Mouse (Mus musculus): ENCODE data around the gene Ldlrad3. TPM values are rescaled to one million over a fixed set of nuclear protein-coding genes. Genes with fewer than 3 reads are reported as not detected.

The Ldlrad3 gene
- polyA plus RNA-seq, 1 experiment from 2014 or later: 18.1 TPM

DNA sequence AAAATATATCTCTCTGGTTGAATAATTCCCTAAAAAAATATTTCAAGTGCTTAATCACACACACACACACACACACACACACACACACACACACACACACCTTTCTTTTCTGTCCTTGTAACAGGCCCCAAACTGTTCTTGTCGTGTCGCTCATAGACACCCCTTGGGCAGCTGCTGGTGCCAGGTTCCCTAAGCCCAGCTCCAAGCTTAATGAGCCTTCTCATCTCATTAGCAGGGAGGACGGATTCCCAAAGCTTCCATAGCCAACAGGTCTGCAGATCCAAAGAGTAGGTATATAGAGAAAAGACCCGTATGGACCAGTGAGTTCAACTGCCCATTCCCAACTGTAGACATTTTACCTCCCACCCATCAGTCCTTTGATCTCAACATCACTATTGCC is 13.7 kb downstream of the Ldlrad3 start:
- ATAC-seq (0 out of 2 replicates have a peak, but pooled peaks have one; percentile 15), DNase-seq (ENCODE audit: low spot score) (peak; percentile 53)
- H3K27ac ChIP-seq (ENCODE audit: low read depth, low read length): no peak overlapping the region
- H3K4me2 ChIP-seq (ENCODE audit: low read length): no peak overlapping the region
- no peaks in the 10 kb centered on the region for H3K27me3 ChIP-seq (replicated peaks; ENCODE audit: control insufficient read depth, insufficient read depth, low read length)
- H3K4me3 ChIP-seq (ENCODE audit: low read depth, low read length): no peak overlapping the region
- no peaks in the 10 kb centered on the region for H3K9me3 ChIP-seq (replicated peaks; ENCODE audit: control insufficient read depth, low read length)
- H3K4me1 ChIP-seq (ENCODE audit: control insufficient read depth, insufficient read depth, low read length): no peaks in the 10 kb centered on the region
- H3K9ac ChIP-seq (ENCODE audit: low read length): no peak overlapping the region
- WGBS: 51% methylated on average over 4 of the region's 4 CpGs
- H3K36me3 ChIP-seq (ENCODE audit: control insufficient read depth, insufficient read depth, low read length): no peaks in the 10 kb centered on the region

DNA sequence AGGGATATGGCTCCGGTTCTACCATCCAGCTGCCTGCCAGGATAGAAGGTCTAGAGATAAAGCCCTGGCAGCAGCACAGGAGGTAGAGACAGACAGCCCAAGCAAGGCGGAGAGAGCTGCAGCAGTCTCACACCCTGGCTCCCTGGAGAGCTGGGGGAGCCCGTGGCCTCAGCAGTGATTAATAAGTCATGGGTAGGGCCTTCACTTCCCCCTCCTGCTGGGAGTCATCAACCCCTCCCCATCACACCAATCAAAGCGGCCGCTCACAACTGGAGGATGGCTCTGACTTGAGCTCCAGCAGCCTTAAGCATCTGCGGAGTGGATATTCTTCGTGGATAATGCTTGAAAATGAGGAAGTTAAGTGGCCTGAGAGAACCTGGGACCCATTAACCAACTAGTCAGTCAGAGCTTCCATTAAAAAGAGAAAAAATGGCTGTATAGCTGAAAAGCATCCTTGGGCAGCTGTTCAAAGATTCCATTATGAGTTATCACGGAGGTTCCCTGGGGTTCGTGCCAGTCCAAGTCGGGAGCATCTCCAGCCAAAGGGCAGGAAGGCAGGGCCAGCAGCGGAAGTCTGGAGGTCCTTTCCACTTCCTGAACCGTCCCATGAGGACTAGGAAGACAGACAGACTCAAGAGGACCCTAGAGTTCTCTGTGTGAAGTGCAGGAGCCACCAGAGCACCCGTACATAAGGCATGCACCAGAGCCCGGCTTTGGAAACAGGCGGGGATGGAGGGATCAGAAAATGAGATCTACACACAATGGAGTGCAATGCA is 19.4 kb downstream of the Ldlrad3 start:
- 64% methylated on average over 15 of the region's 15 CpGs for WGBS
- no peaks in the 10 kb centered on the region for H3K9me3 ChIP-seq (replicated peaks; ENCODE audit: control insufficient read depth, low read length)
- H3K27me3 ChIP-seq (replicated peaks; ENCODE audit: control insufficient read depth, insufficient read depth, low read length): no peaks in the 10 kb centered on the region
- no peak overlapping the region for H3K4me3 ChIP-seq (ENCODE audit: low read depth, low read length)
- no peak overlapping the region for H3K9ac ChIP-seq (ENCODE audit: low read length)
- ATAC-seq: peak; percentile 42; the same call in 1 of the 2 replicates
- no peak overlapping the region for H3K4me2 ChIP-seq (ENCODE audit: low read length)
- no peak overlapping the region for H3K27ac ChIP-seq (ENCODE audit: low read depth, low read length)
- DNase-seq (ENCODE audit: low spot score): no peak
- H3K4me1 ChIP-seq (ENCODE audit: control insufficient read depth, insufficient read depth, low read length): peaks cover 4% of the 10 kb centered on the region; the same call in 1 of the 2 replicates
- H3K36me3 ChIP-seq (ENCODE audit: control insufficient read depth, insufficient read depth, low read length): no peaks in the 10 kb centered on the region

DNA sequence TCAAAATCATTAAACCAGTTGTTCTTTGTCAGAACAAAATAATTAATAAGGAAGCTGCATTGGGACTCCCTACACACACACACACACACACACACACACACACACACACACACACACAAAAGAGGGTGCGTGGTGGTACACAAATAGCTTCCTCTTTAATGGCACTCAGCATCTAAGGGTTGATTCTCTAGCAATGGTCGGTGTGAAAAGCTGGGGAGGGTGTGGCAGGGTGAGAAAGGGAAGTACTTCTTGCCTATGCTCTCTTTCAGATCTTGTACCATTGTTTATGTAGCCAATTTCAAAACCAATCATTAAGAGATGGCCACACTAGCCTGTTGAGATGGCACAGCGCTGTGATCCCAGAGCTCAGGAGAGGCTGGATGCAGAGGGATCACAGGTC is 23.1 kb downstream of the Ldlrad3 start:
- no peak overlapping the region for H3K27ac ChIP-seq (ENCODE audit: low read depth, low read length)
- DNase-seq (ENCODE audit: low spot score) (no peak), ATAC-seq (no peak)
- H3K9me3 ChIP-seq (replicated peaks; ENCODE audit: control insufficient read depth, low read length): no peaks in the 10 kb centered on the region
- H3K36me3 ChIP-seq (ENCODE audit: control insufficient read depth, insufficient read depth, low read length): no peaks in the 10 kb centered on the region
- 76% methylated on average over 3 of the region's 3 CpGs for WGBS
- H3K27me3 ChIP-seq (replicated peaks; ENCODE audit: control insufficient read depth, insufficient read depth, low read length): no peaks in the 10 kb centered on the region
- H3K4me2 ChIP-seq (ENCODE audit: low read length): no peak overlapping the region
- no peak overlapping the region for H3K4me3 ChIP-seq (ENCODE audit: low read depth, low read length)
- peaks cover 4% of the 10 kb centered on the region; the same call in 1 of the 2 replicates for H3K4me1 ChIP-seq (ENCODE audit: control insufficient read depth, insufficient read depth, low read length)
- H3K9ac ChIP-seq (ENCODE audit: low read length): no peak overlapping the region

DNA sequence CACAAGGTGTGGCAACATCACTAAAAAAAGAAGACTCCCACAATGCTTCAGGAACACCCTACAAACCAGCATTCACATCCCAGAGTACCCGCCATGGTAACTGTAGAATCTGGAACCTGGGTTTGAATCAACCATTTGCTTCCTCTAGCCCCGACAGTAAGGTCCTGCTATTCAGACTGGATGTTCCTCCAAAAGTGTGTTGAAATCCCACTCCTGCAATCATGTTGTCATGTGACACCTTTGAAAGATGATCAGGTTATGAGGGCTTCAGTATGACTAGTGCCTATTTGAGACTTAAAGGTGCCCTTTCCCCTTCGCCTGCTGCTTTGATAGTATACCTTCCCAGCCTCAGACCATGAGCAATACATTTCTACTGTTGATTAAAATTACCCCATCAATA is 28.6 kb downstream of the Ldlrad3 start:
- ATAC-seq (no peak), DNase-seq (ENCODE audit: low spot score) (no peak)
- H3K4me2 ChIP-seq (ENCODE audit: low read length): no peak overlapping the region
- no peaks in the 10 kb centered on the region for H3K4me1 ChIP-seq (ENCODE audit: control insufficient read depth, insufficient read depth, low read length)
- no peak overlapping the region for H3K27ac ChIP-seq (ENCODE audit: low read depth, low read length)
- 93% methylated on average over 3 of the region's 3 CpGs for WGBS
- H3K9ac ChIP-seq (ENCODE audit: low read length): no peak overlapping the region
- no peaks in the 10 kb centered on the region for H3K27me3 ChIP-seq (replicated peaks; ENCODE audit: control insufficient read depth, insufficient read depth, low read length)
- H3K9me3 ChIP-seq (replicated peaks; ENCODE audit: control insufficient read depth, low read length): no peaks in the 10 kb centered on the region
- no peak overlapping the region for H3K4me3 ChIP-seq (ENCODE audit: low read depth, low read length)
- no peaks in the 10 kb centered on the region for H3K36me3 ChIP-seq (ENCODE audit: control insufficient read depth, insufficient read depth, low read length)

DNA sequence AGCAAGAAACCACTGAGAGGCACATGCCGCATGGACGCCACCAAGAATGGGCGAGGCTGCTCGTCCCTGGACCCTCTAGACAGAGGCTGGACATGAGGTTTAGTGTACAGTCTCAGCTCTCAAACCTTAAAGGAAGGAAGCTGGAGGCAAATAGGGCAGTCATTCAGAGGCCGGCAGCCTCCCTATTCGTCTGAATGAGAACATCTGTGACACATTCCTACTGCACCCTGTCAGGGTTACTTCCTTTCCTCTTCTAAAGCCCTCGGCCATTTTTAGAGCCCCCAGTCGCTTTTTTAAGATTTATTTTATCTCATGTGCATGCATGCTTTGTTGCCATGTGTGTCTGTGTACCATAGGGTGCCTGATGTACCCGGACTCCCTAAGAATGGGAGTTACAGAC is 29.2 kb downstream of the Ldlrad3 start:
- no peak for ATAC-seq
- Histone ChIP-seq H3K4me3 (ENCODE audit: low read depth, low read length) (no peak overlapping the region), H3K9me3 (replicated peaks; ENCODE audit: control insufficient read depth, low read length) (no peaks in the 10 kb centered on the region), H3K9ac (ENCODE audit: low read length) (no peak overlapping the region), H3K36me3 (ENCODE audit: control insufficient read depth, insufficient read depth, low read length) (no peaks in the 10 kb centered on the region), H3K27ac (ENCODE audit: low read depth, low read length) (no peak overlapping the region), H3K4me1 (ENCODE audit: control insufficient read depth, insufficient read depth, low read length) (no peaks in the 10 kb centered on the region), H3K27me3 (replicated peaks; ENCODE audit: control insufficient read depth, insufficient read depth, low read length) (no peaks in the 10 kb centered on the region), H3K4me2 (ENCODE audit: low read length) (no peak overlapping the region)
- DNase-seq (ENCODE audit: low spot score): no peak
- 83% methylated on average over 9 of the region's 9 CpGs for WGBS

DNA sequence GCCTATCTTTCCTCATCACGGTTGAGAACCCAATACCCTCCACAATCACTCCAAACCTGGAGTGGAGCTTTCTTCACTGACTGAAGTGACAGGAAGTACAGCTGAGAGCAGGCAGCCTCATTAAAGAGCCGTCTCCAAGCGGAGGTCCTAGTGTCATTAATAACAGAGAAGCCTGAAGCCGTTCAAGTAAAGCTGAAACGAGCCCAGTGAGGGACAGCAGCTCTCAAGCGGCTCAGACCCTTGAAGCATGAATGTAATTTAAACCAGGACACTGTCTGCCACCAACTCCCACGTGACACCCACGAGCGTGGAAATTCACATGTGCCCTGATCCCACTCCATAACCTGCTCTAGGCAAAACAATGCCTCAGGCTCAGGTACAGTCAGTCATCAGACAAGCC is 29.7 kb downstream of the Ldlrad3 start:
- no peak for ATAC-seq

DNA sequence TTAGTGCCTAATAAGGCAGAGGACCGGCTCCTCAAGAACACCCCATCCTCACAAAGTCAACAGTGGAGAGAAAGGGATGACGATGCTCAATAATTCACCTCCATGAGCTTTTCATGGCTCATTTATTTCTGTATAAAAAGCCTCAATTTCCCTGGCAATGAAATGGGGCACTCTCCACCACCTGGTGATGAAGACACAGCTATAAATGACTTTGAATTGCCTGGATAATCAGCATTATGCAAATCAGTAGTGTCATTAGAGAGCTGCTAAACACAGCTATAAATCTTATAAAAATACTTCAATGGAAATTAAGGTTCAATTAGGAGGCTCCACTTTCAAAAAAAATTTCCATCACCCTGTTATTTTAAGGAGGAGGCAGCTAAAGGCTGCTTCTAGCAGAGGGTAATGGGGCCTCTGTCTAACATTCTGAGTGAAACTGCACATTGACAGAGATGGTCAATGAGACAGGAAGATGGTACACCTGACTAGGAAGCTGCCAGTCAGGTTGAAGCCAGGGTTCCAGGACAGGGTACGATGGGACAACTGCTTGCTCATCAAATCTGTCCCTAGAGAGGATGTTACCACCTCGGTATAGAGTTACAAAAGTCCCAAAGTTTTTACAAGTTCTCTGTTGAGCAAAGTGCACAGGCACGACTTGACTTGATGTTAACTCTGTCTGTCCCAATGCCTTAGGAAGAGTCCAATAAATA is 30.7 kb downstream of the Ldlrad3 start:
- H3K9me3 ChIP-seq (replicated peaks; ENCODE audit: control insufficient read depth, low read length): no peaks in the 10 kb centered on the region
- WGBS: 53% methylated on average over 5 of the region's 5 CpGs
- no peak overlapping the region for H3K9ac ChIP-seq (ENCODE audit: low read length)
- ATAC-seq (peak; percentile 42; the same call in 1 of the 2 replicates), DNase-seq (ENCODE audit: low spot score) (no peak)
- H3K4me2 ChIP-seq (ENCODE audit: low read length): no peak overlapping the region
- H3K27me3 ChIP-seq (replicated peaks; ENCODE audit: control insufficient read depth, insufficient read depth, low read length): no peaks in the 10 kb centered on the region
- H3K4me3 ChIP-seq (ENCODE audit: low read depth, low read length): no peak overlapping the region
- no peak overlapping the region for H3K27ac ChIP-seq (ENCODE audit: low read depth, low read length)
- H3K36me3 ChIP-seq (ENCODE audit: control insufficient read depth, insufficient read depth, low read length): no peaks in the 10 kb centered on the region
- peaks cover 4% of the 10 kb centered on the region; the same call in 1 of the 2 replicates for H3K4me1 ChIP-seq (ENCODE audit: control insufficient read depth, insufficient read depth, low read length)

More for the DNA sequence above, 29.7 kb downstream of the Ldlrad3 start:
- no peaks in the 10 kb centered on the region for H3K36me3 ChIP-seq (ENCODE audit: control insufficient read depth, insufficient read depth, low read length)
- 45% methylated on average over 9 of the region's 9 CpGs for WGBS
- H3K27ac ChIP-seq (ENCODE audit: low read depth, low read length): no peak overlapping the region
- H3K9ac ChIP-seq (ENCODE audit: low read length): no peak overlapping the region
- H3K27me3 ChIP-seq (replicated peaks; ENCODE audit: control insufficient read depth, insufficient read depth, low read length): no peaks in the 10 kb centered on the region
- H3K4me1 ChIP-seq (ENCODE audit: control insufficient read depth, insufficient read depth, low read length): peaks cover 4% of the 10 kb centered on the region; the same call in 1 of the 2 replicates
- no peaks in the 10 kb centered on the region for H3K9me3 ChIP-seq (replicated peaks; ENCODE audit: control insufficient read depth, low read length)
- no peak for DNase-seq (ENCODE audit: low spot score)
- H3K4me2 ChIP-seq (ENCODE audit: low read length): no peak overlapping the region
- no peak overlapping the region for H3K4me3 ChIP-seq (ENCODE audit: low read depth, low read length)

DNA sequence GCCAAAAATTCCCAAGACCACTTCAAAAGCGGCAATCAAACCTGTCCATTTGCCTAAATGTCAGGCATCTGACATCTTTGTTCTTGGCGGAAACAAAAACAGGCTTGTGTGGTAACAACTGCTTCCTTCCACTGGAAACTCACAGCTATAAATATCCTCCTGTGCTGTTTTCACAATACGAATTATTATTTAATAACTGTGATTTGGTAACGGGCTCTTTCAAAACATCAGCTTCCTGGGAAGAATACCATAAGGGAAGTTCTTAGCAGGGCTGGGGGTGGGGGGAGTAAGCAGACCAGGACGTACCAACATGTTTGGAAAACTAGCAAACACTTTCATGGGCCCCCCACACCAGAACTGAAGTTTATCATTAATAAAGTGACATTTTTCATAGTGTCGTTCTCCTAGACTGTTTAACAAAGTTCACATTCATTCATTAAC is 31.4 kb downstream of the Ldlrad3 start:
- WGBS: 63% methylated on average over 6 of the region's 6 CpGs
- ATAC-seq (no peak), DNase-seq (ENCODE audit: low spot score) (no peak)

DNA sequence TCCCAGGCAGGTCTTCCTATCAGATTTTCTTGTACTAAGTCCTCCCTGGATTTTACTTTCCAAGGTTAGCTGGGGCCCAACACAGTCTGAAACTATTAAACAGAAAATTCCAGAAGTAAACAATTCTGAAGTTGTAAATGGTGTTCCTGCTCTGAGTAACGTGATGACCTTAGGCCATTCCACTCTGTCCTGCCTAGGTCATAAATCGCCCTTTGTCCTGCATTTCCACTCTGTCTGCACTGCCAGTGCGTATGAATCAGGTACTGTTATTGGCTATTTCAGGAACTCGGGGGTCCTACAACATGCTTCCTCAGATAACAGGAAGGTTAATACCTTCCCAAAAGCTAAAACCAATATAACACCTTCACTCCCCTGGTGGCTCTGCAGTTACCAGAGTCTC is 31.9 kb downstream of the Ldlrad3 start:
- Histone ChIP-seq H3K27ac (ENCODE audit: low read depth, low read length) (no peak overlapping the region), H3K9me3 (replicated peaks; ENCODE audit: control insufficient read depth, low read length) (no peaks in the 10 kb centered on the region)

More for the DNA sequence above, 31.4 kb downstream of the Ldlrad3 start:
- no peaks in the 10 kb centered on the region for H3K27me3 ChIP-seq (replicated peaks; ENCODE audit: control insufficient read depth, insufficient read depth, low read length)
- H3K4me3 ChIP-seq (ENCODE audit: low read depth, low read length): no peak overlapping the region
- no peak overlapping the region for H3K9ac ChIP-seq (ENCODE audit: low read length)
- no peak overlapping the region for H3K4me2 ChIP-seq (ENCODE audit: low read length)
- no peaks in the 10 kb centered on the region for H3K36me3 ChIP-seq (ENCODE audit: control insufficient read depth, insufficient read depth, low read length)
- peaks cover 4% of the 10 kb centered on the region; the same call in 1 of the 2 replicates for H3K4me1 ChIP-seq (ENCODE audit: control insufficient read depth, insufficient read depth, low read length)
- H3K27ac ChIP-seq (ENCODE audit: low read depth, low read length): no peak overlapping the region
- no peaks in the 10 kb centered on the region for H3K9me3 ChIP-seq (replicated peaks; ENCODE audit: control insufficient read depth, low read length)

More for the DNA sequence above, 31.9 kb downstream of the Ldlrad3 start:
- WGBS: 85% methylated on average over 4 of the region's 4 CpGs
- ATAC-seq: no peak
- Histone ChIP-seq H3K4me2 (ENCODE audit: low read length) (no peak overlapping the region), H3K36me3 (ENCODE audit: control insufficient read depth, insufficient read depth, low read length) (no peaks in the 10 kb centered on the region), H3K27me3 (replicated peaks; ENCODE audit: control insufficient read depth, insufficient read depth, low read length) (no peaks in the 10 kb centered on the region), H3K9ac (ENCODE audit: low read length) (no peak overlapping the region), H3K4me3 (ENCODE audit: low read depth, low read length) (no peak overlapping the region), H3K4me1 (ENCODE audit: control insufficient read depth, insufficient read depth, low read length) (peaks cover 4% of the 10 kb centered on the region; the same call in 1 of the 2 replicates)
- no peak for DNase-seq (ENCODE audit: low spot score)
